Mouse (Mus musculus): Measurements from ENCODE around the gene Cstb. TPM values are rescaled to one million over a fixed set of nuclear protein-coding genes. Genes with fewer than 3 reads are reported as not detected.

The Cstb gene
- polyA plus RNA-seq, 1 experiment from 2014 or later, result 122 TPM

DNA sequence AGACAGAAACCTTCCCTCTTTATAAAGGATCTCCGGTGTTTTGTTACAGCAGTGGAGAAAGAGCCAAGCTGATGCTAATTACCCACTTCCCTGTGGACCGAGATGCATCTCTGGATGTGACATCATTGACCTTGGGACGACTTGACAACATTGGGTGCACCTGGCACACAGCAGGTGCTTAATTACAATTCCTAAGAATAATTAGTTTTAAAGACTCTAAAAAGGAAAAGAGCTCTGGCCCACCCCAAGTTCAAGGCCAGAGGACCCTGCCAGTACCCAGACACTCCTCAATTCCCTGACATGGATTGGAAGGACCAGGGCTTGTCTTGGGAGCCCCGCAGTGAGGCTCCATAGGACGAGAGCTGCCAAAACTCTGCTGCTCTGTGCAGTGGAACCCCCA, 16.1 kb downstream of the Cstb start:
- no peaks in the 10 kb centered on the region for H3K4me1 ChIP-seq (ENCODE audit: control insufficient read depth, insufficient read depth, low read length)
- no peaks in the 10 kb centered on the region; the same call in 1 of the 2 replicates for H3K36me3 ChIP-seq (ENCODE audit: control insufficient read depth, insufficient read depth, low read length)
- H3K9me3 ChIP-seq (replicated peaks; ENCODE audit: control insufficient read depth, low read length), result no peaks in the 10 kb centered on the region
- H3K4me3 ChIP-seq (ENCODE audit: low read depth, low read length), result no peak overlapping the region
- no peaks in the 10 kb centered on the region for H3K27me3 ChIP-seq (ENCODE audit: control insufficient read depth, insufficient read depth, low read length)
- H3K9ac ChIP-seq (ENCODE audit: low read depth, low read length), result no peak overlapping the region
- 81% methylated on average over 5 of the region's 5 CpGs for WGBS (ENCODE audit: insufficient replicate concordance)
- no peak overlapping the region for H3K27ac ChIP-seq (ENCODE audit: low read depth, low read length)
- no peak overlapping the region for H3K4me2 ChIP-seq
- ATAC-seq (replicated peaks; ENCODE audit: insufficient number of reproducible peaks, low FRiP score, low TSS enrichment), result no peak

DNA sequence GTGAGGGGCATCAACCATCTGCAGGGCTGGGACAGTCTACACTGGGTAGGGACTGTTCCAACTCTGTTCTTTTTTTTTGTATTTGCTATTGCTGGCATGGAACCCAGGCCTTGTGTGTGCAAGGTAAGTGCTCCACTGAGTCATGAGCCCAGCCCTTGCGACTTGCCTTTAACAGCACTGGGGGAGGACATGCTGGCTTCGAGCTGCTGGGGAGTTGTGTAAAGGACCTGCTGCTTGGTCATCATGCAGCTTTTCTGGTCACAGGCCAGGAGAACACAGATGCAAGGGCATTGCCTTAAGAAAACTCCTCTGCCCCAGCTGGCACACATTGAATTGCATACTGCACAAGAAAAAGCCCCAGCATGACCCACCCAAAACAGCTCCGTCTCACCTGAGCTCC, 16.8 kb downstream of the Cstb start:
- no peak for ATAC-seq (replicated peaks; ENCODE audit: insufficient number of reproducible peaks, low FRiP score, low TSS enrichment)
- Histone ChIP-seq H3K4me2 (no peak overlapping the region), H3K4me3 (ENCODE audit: low read depth, low read length) (no peak overlapping the region), H3K36me3 (ENCODE audit: control insufficient read depth, insufficient read depth, low read length) (no peaks in the 10 kb centered on the region; the same call in 1 of the 2 replicates), H3K27me3 (ENCODE audit: control insufficient read depth, insufficient read depth, low read length) (no peaks in the 10 kb centered on the region), H3K9me3 (replicated peaks; ENCODE audit: control insufficient read depth, low read length) (no peaks in the 10 kb centered on the region), H3K4me1 (ENCODE audit: control insufficient read depth, insufficient read depth, low read length) (no peaks in the 10 kb centered on the region), H3K9ac (ENCODE audit: low read depth, low read length) (no peak overlapping the region), H3K27ac (ENCODE audit: low read depth, low read length) (no peak overlapping the region)
- WGBS (ENCODE audit: insufficient replicate concordance), result 88% methylated on average over 3 of the region's 3 CpGs

DNA sequence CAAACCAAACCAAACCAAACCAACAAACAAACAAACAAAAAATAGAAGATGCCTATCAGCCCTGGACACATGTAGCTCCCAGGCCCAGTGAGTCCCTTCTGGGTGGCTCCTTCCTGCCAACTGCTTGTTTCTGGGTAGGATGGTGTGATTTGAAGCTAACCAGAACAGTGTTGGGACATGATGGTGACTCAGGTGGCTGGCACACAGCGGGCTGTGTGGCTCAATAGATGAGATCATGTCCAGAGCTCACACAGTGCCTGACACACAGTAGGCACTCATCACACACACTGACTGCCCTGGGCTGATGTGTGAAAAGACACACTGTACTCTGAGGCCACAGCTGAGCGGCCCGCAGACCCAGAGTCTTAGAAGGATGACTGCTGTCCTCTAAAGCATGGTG, 20.7 kb downstream of the Cstb start:
- Histone ChIP-seq H3K4me2 (no peak overlapping the region), H3K36me3 (ENCODE audit: control insufficient read depth, insufficient read depth, low read length) (no peaks in the 10 kb centered on the region; the same call in 1 of the 2 replicates), H3K4me1 (ENCODE audit: control insufficient read depth, insufficient read depth, low read length) (no peaks in the 10 kb centered on the region), H3K4me3 (ENCODE audit: low read depth, low read length) (no peak overlapping the region), H3K27me3 (ENCODE audit: control insufficient read depth, insufficient read depth, low read length) (no peaks in the 10 kb centered on the region), H3K27ac (ENCODE audit: low read depth, low read length) (no peak overlapping the region), H3K9me3 (replicated peaks; ENCODE audit: control insufficient read depth, low read length) (no peaks in the 10 kb centered on the region), H3K9ac (ENCODE audit: low read depth, low read length) (no peak overlapping the region)
- no peak for ATAC-seq (replicated peaks; ENCODE audit: insufficient number of reproducible peaks, low FRiP score, low TSS enrichment)
- 88% methylated on average over 3 of the region's 3 CpGs for WGBS (ENCODE audit: insufficient replicate concordance)

DNA sequence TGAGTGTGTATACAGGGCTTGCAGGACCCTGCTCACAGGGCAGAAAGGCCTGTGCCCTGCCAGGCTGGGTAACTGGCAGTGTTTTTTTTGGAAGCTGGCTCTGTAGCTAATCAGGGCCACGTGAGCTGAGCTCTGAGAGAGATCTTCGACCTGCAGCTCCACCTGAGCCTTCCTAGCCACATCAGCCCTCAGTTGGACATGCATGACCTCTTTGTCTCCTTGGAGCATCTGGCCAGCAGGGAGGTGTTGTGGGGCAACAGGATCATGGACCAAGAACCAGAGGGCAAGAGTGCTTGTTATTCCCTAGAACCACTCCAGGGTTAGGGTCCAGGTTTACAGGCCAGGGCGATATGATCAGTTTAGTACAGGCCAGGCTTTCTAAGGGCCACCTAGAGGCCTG, 21.9 kb downstream of the Cstb start:
- no peak overlapping the region for H3K4me2 ChIP-seq
- 73% methylated on average over 3 of the region's 3 CpGs for WGBS (ENCODE audit: insufficient replicate concordance)
- H3K9ac ChIP-seq (ENCODE audit: low read depth, low read length), result no peak overlapping the region
- no peak for ATAC-seq (replicated peaks; ENCODE audit: insufficient number of reproducible peaks, low FRiP score, low TSS enrichment)
- no peaks in the 10 kb centered on the region; the same call in 1 of the 2 replicates for H3K4me1 ChIP-seq (ENCODE audit: control insufficient read depth, insufficient read depth, low read length)
- H3K4me3 ChIP-seq (ENCODE audit: low read depth, low read length), result no peak overlapping the region
- H3K9me3 ChIP-seq (replicated peaks; ENCODE audit: control insufficient read depth, low read length), result no peaks in the 10 kb centered on the region
- H3K36me3 ChIP-seq (ENCODE audit: control insufficient read depth, insufficient read depth, low read length), result no peaks in the 10 kb centered on the region; the same call in 1 of the 2 replicates
- no peaks in the 10 kb centered on the region for H3K27me3 ChIP-seq (ENCODE audit: control insufficient read depth, insufficient read depth, low read length)
- no peak overlapping the region for H3K27ac ChIP-seq (ENCODE audit: low read depth, low read length)

DNA sequence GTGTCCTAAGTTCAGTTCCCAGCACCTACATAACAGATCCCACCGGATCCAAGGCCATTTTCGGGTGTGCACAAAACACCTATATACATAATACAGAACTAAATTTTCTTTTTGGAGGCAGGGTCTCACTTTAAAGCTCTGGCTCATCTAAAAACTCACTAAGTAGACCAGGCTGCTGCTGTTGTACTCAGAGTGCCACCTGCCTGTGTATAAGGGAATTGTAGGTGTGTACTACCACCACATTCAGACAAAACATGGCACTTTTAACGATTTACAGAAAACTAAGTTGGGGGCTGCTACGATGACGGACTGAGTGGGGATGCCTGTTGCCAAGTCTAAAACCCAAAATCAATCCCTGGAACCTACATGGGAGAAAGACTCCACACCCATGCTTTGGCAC, 25.3 kb downstream of the Cstb start:
- Histone ChIP-seq H3K27ac (ENCODE audit: low read depth, low read length) (no peak overlapping the region), H3K9me3 (replicated peaks; ENCODE audit: control insufficient read depth, low read length) (no peaks in the 10 kb centered on the region), H3K4me2 (no peak overlapping the region), H3K27me3 (ENCODE audit: control insufficient read depth, insufficient read depth, low read length) (no peaks in the 10 kb centered on the region), H3K36me3 (ENCODE audit: control insufficient read depth, insufficient read depth, low read length) (no peaks in the 10 kb centered on the region; the same call in 1 of the 2 replicates), H3K9ac (ENCODE audit: low read depth, low read length) (no peak overlapping the region), H3K4me3 (ENCODE audit: low read depth, low read length) (no peak overlapping the region), H3K4me1 (ENCODE audit: control insufficient read depth, insufficient read depth, low read length) (no peaks in the 10 kb centered on the region; the same call in 1 of the 2 replicates)
- ATAC-seq (replicated peaks; ENCODE audit: insufficient number of reproducible peaks, low FRiP score, low TSS enrichment), result no peak
- 80% methylated on average over 5 of the region's 5 CpGs for WGBS (ENCODE audit: insufficient replicate concordance)

DNA sequence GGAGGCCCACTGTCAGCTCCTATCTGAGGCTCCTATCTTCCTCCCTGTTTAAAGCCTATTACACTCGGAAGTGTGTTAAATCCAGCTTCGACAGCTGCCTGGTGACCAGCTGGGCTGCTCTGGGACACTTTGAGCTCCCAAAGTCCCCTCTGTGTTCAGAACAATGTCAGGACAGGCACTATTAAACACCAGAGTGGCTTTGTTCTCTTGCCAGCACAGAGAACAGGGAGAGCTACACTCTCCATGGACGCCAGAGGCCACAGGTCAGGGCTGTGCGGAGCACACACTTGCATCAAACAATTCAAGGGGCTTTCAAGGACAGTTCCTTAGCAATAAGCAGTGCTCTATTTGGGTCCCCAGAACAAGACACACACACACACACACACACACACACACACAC, 27.2 kb downstream of the Cstb start:
- Histone ChIP-seq H3K4me1 (ENCODE audit: control insufficient read depth, insufficient read depth, low read length) (peaks cover 2% of the 10 kb centered on the region), H3K4me3 (ENCODE audit: low read depth, low read length) (no peak overlapping the region), H3K4me2 (no peak overlapping the region), H3K9me3 (replicated peaks; ENCODE audit: control insufficient read depth, low read length) (no peaks in the 10 kb centered on the region), H3K36me3 (ENCODE audit: control insufficient read depth, insufficient read depth, low read length) (no peaks in the 10 kb centered on the region; the same call in 1 of the 2 replicates), H3K27ac (ENCODE audit: low read depth, low read length) (no peak overlapping the region), H3K27me3 (ENCODE audit: control insufficient read depth, insufficient read depth, low read length) (no peaks in the 10 kb centered on the region), H3K9ac (ENCODE audit: low read depth, low read length) (no peak overlapping the region)
- WGBS (ENCODE audit: insufficient replicate concordance), result 56% methylated on average over 4 of the region's 4 CpGs
- ATAC-seq (replicated peaks; ENCODE audit: insufficient number of reproducible peaks, low FRiP score, low TSS enrichment), result no peak

DNA sequence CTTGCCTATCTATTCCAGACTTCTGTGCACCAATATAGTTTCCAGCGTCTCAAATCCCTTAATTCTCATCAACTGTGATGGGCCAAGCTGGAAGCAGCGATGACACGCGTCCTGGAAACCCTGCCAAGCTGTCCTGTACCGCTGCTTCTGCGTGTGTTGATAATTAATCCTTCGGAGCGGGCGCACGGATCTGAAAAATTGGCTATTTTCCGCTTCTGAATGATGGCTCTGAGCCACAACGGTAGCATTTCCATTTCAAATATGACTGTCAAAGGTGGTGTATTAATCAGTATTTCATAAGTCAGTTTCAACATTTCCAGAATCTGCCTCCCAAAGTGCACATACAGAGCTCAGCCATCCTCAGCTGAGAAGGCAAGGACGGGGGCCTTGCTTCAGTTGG, 31.2 kb downstream of the Cstb start:
- ATAC-seq (replicated peaks; ENCODE audit: insufficient number of reproducible peaks, low FRiP score, low TSS enrichment), result no peak
- Histone ChIP-seq H3K36me3 (ENCODE audit: control insufficient read depth, insufficient read depth, low read length) (no peaks in the 10 kb centered on the region), H3K27ac (ENCODE audit: low read depth, low read length) (no peak overlapping the region), H3K4me1 (ENCODE audit: control insufficient read depth, insufficient read depth, low read length) (peaks cover 5% of the 10 kb centered on the region), H3K4me3 (ENCODE audit: low read depth, low read length) (no peak overlapping the region), H3K27me3 (ENCODE audit: control insufficient read depth, insufficient read depth, low read length) (no peaks in the 10 kb centered on the region), H3K4me2 (no peak overlapping the region), H3K9ac (ENCODE audit: low read depth, low read length) (no peak overlapping the region), H3K9me3 (replicated peaks; ENCODE audit: control insufficient read depth, low read length) (no peaks in the 10 kb centered on the region)
- WGBS (ENCODE audit: insufficient replicate concordance), result 91% methylated on average over 13 of the region's 13 CpGs

DNA sequence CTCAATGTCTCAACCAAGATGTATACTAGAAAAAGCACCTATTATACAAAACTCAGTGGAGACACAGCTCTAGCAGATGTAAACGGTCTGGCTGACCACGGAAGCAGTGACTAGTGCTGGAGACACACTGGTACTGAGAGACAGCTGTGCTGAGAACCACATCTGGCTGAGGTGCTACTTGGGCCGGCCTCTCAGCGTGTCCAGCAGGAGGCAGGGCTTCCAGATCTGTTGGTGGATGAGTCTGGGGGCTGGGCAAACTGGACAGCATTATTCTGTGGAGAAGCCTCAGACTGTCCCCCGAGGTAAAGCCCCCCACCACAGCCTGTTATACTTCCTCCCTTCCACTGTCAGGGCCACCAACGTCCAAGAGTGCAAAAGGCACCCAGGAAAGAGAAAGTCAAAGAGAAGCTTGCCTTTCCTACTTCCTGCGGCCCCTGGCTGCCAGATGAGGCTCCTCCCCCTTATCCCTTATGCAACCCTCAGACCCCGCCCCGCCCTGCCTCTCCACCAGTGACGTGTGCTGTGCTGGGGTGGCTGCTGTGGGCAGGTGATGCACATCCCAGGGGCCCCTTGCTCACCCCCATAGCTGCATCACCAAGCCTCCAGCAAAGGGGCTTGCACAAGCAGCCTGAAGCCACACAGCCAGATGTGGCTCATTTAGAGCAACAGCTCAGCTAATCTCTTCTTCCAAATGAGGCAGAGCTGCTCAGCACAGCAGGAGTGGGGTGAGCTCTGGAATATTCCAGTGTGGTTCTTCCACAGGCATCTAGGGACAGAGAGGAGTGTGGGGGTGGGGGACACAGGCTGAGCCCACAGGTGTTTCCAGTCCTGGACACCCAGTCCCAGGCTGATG, 32.3 kb downstream of the Cstb start:
- peaks cover 5% of the 10 kb centered on the region for H3K4me1 ChIP-seq (ENCODE audit: control insufficient read depth, insufficient read depth, low read length)
- no peak overlapping the region for H3K9ac ChIP-seq (ENCODE audit: low read depth, low read length)
- H3K36me3 ChIP-seq (ENCODE audit: control insufficient read depth, insufficient read depth, low read length), result no peaks in the 10 kb centered on the region
- H3K4me2 ChIP-seq, result peak overlapping the region; percentile 45
- no peak overlapping the region; the same call in 1 of the 2 replicates for H3K4me3 ChIP-seq (ENCODE audit: low read depth, low read length)
- ATAC-seq (replicated peaks; ENCODE audit: insufficient number of reproducible peaks, low FRiP score, low TSS enrichment), result no peak; the same call in 1 of the 2 replicates
- no peak overlapping the region for H3K27ac ChIP-seq (ENCODE audit: low read depth, low read length)
- 25% methylated on average over 9 of the region's 10 CpGs for WGBS (ENCODE audit: insufficient replicate concordance)
- no peaks in the 10 kb centered on the region for H3K27me3 ChIP-seq (ENCODE audit: control insufficient read depth, insufficient read depth, low read length)
- no peaks in the 10 kb centered on the region for H3K9me3 ChIP-seq (replicated peaks; ENCODE audit: control insufficient read depth, low read length)
